Mouse (Mus musculus) ES-E14 (cell line): ENCODE results near the gene Gm36079. TPM values are rescaled to one million over a fixed set of nuclear protein-coding genes. Genes with fewer than 3 reads are reported as not detected.
"Not testable (repeated sequence)": the region's sequence is repeated elsewhere in the genome, so short reads cannot be mapped to it uniquely, and the experiment has no call there.

ENCODE experiments used
- DNase-seq: peaks from one replicate; pipeline ENCODE4 v3.0.0-alpha.2; 2013; ENCODE audit warnings: low read depth, low spot score
- H3K27ac ChIP-seq: 2 replicates; pipeline ENCODE4 v1.5.1; 2012; ENCODE audit warnings: low read depth, mild to moderate bottlenecking, low read length, moderate library complexity, mixed read lengths; ENCODE audit not compliant: poor library complexity, insufficient read depth, severe bottlenecking
- H3K36me3 ChIP-seq: 2 replicates; pipeline ENCODE4 v1.6.1; 2012; ENCODE audit warnings: mild to moderate bottlenecking, low read length, moderate library complexity, mixed read lengths; ENCODE audit not compliant: control insufficient read depth, poor library complexity, insufficient read depth, severe bottlenecking
- H3K4me1 ChIP-seq, 2 experiments: fragments of 150-350 bp in 1 of 2; sonication (generic) in 1 of 2; 2 replicates each; pipeline ENCODE4 v1.6.1; 2012; ENCODE audit warnings: low read length in 2 of 2, mild to moderate bottlenecking in 1 of 2, mixed read lengths in 1 of 2; ENCODE audit not compliant: control insufficient read depth in 2 of 2, insufficient read depth in 2 of 2, poor library complexity in 1 of 2
- H3K4me3 ChIP-seq, 2 experiments: fragments of 150-350 bp in 1 of 2; sonication (generic) in 1 of 2; 2 replicates each; pipeline ENCODE4 v1.5.1; 2012; ENCODE audit warnings: low read length in 2 of 2, low read depth in 1 of 2, mild to moderate bottlenecking in 1 of 2, mixed read lengths in 1 of 2; ENCODE audit not compliant: insufficient read depth in 1 of 2, poor library complexity in 1 of 2, severe bottlenecking in 1 of 2
- H3K9ac ChIP-seq: 2 replicates; pipeline ENCODE4 v1.6.1; 2012; ENCODE audit warnings: low read depth, mild to moderate bottlenecking, low read length, mixed read lengths; ENCODE audit not compliant: poor library complexity, insufficient read depth, severe bottlenecking
- H3K9me3 ChIP-seq: fragments of 150-350 bp; sonication (generic); 2 replicates; pipeline ENCODE4 v1.6.1; 2012; ENCODE audit warnings: low read depth, mild to moderate bottlenecking, low read length; ENCODE audit not compliant: control insufficient read depth, insufficient read depth
- in situ Hi-C, 2 experiments: fragments of 600-800 bp; cut with MboI; formaldehyde crosslinking; loops; one replicate each; pipeline ENCODE4 v1.15.1; 2025; ENCODE audit warnings: low sequenced_read_pairs in 2 of 2, inconsistent platforms in 1 of 2; ENCODE audit not compliant: unreplicated experiment in 2 of 2
- total RNA-seq: library from RNA; depleted of rRNA; stranded (reverse); fragments of 300-350 nt; gene quantifications from 2 replicates; pipeline ENCODE4 v1.2.3, GENCODE M21; 2012

Gene Gm36079
- total RNA-seq, 1 experiment = not detected

DNA sequence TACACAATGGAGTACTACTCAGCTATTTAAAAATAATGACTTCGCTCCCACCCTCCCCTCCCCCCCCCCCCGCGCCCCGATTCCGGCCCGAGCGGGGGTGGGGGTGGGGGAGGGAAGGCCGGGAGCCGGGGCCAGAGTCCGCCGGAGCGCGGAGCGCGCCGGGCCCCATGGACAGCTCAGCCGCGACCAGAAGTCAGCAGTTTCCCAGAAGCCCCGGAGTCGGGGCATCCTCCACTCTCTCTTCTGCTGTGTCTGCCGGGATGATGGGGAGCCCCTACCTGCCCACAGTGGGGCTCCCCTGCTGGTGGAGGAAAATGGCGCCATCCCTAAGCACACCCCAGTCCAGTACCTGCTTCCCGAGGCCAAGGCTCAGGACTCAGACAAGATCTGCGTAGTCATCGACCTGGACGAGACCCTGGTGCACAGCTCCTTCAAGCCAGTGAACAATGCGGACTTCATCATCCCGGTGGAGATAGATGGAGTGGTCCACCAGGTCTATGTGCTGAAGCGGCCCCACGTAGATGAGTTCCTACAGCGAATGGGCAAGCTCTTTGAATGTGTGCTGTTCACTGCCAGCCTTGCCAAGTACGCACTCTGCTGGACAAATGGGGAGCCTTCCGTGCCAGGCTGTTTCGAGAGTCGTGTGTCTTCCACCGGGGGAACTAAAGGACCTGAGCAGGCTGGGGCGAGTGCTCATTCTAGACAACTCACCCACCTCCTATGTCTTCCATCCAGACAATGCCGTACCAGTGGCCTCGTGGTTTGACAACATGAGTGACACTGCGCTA is 19.8 kb upstream of the Gm36079 start:
- in situ Hi-C loops, H3K27ac ChIP-seq, H3K9me3 ChIP-seq, H3K4me3 ChIP-seq, H3K4me1 ChIP-seq, DNase-seq, H3K36me3 ChIP-seq, H3K9ac ChIP-seq: not testable (repeated sequence)

DNA sequence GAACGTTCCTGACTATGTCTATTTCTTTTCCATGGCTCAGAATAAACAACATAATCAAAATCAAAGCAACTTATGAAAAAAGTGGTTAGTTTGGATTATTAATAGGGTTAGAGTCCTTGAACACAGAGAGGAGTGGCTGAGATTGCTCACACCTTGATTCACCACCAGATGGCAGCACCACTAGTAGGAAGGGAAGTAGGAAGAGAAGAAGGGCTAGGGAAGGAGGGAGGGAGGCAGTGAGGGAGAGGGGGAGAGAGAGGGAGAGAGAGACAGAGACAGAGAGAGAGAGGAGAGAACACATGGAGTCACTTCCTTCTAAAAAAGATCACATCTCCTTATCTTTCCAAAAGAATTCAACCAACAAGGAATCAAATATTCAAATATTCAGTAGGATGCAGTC is 14.3 kb upstream of the Gm36079 start:
- DNase-seq, H3K27ac ChIP-seq, H3K4me1 ChIP-seq, H3K4me3 ChIP-seq, H3K36me3 ChIP-seq, in situ Hi-C loops, H3K9ac ChIP-seq, H3K9me3 ChIP-seq: not testable (repeated sequence)

DNA sequence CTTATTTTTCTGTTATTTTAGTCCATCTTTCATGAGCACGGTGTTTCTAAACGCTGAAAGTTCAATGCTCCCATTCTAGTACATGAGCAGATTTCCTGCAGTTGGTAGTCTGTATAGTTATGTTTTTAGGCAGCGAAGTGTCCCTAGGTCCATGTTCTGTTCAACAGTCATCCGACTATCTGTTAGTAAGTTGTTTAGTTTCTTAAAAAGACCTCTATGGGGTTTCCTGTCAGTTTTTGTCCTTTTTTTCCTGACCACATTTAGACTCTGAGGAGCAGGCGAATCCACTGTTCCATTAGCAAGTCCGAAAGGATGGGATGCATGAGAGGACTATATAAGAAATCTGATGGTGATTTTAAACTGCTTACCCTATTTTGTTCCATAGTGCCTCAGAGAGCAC is 11.1 kb upstream of the Gm36079 start:
- DNase-seq, H3K9ac ChIP-seq, H3K4me3 ChIP-seq, H3K36me3 ChIP-seq, H3K9me3 ChIP-seq, in situ Hi-C loops, H3K27ac ChIP-seq, H3K4me1 ChIP-seq: not testable (repeated sequence)

DNA sequence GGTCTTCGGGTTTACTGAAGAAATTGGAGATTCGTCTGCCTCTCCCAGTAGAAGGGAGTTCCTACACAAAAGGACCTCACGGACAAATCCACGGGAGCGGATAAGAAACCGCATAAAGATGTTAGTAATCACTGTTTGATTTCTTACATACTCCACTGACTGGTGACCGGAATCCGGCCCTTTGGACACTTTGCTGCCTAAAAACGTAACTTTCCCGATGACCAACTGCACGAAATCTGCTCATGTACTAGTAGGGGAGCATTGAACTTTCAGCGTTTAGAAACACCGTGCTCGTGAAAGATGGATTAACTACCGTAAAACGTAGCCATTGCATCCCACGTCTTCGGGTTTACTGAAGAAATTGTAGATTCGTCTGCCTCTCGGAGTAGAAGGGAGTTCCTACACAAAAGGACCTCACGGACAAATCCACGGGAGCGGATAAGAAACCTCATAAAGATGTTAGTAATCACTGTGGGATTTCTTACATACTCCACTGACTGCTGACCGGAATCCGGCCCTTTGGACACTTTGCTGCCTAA is 9.8 kb upstream of the Gm36079 start:
- H3K4me3 ChIP-seq, H3K9ac ChIP-seq, H3K27ac ChIP-seq, H3K4me1 ChIP-seq, H3K36me3 ChIP-seq, in situ Hi-C loops, DNase-seq, H3K9me3 ChIP-seq: not testable (repeated sequence)

DNA sequence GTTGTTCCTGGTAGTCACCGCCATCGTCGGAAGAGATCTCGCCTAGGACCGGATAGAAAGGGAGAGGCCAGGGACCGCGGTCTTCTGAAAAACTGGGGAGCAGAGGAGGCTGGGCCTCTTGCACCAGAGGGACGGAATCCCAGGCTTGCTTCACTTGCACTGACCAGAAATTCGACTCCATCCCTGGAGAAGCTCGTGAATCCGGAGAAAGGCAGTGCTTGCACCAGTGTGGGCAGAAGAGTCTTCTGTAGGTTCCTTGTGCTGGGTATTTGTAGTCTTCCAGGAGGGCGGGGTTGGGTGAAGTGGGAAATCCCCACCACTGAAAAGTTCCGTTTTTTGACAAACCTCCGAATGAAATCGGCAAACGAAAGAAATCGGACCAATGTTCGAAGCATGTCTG is 8.3 kb upstream of the Gm36079 start:
- H3K4me3 ChIP-seq, in situ Hi-C loops, H3K4me1 ChIP-seq, DNase-seq, H3K27ac ChIP-seq, H3K9me3 ChIP-seq, H3K9ac ChIP-seq, H3K36me3 ChIP-seq: not testable (repeated sequence)

DNA sequence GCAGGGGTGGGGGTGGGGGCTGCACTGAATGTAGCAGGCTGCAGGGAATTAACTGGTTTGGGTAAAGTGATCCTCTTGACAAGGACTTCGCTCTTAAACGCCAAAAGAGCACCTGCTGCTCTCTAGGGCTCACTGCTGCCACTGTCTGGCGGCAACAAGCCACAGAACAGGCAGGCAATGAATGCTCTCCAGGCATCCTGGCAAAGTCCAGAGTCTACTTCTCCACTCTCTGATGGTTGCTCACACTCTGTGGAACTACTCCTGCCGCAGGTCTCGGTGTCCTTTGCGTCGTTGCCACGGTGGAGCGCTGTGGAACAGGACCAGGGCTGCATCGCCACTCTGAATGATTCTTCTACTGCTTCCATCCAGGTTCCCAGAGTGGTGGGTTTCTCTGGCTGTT is 7.8 kb upstream of the Gm36079 start:
- H3K9ac ChIP-seq, in situ Hi-C loops, H3K36me3 ChIP-seq, H3K9me3 ChIP-seq, H3K27ac ChIP-seq, H3K4me1 ChIP-seq, H3K4me3 ChIP-seq, DNase-seq: not testable (repeated sequence)

DNA sequence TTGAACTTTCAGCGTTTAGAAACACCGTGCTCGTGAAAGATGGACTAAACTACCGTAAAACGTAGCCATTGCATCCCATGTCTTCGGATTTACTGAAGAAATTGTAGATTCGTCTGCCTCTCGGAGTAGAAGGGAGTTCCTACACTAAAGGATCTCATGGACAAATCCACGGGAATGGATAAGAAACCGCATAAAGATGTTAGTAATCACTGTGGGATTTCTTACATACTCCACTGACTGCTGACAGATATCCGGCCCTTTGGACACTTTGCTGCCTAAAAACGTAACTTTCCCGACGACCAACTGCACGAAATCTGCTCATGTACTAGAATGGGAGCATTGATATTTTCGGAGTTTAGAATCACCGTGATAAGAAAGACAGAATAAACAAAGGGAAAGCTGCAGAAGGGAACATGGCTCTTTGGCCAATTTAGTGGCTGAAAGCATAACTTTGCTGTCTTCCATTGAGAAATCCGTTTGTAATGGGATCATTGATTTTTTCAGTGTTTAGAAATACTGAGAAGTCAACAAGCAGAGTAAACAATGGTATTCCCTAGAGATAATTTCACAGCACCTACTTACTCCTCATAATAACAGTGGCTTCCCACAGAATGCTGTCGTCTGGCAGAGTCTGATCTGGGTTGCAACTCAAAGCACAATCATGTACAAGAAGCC is 6.8 kb upstream of the Gm36079 start:
- H3K27ac ChIP-seq, DNase-seq, H3K36me3 ChIP-seq, H3K9ac ChIP-seq, H3K4me3 ChIP-seq, H3K9me3 ChIP-seq, in situ Hi-C loops, H3K4me1 ChIP-seq: not testable (repeated sequence)

DNA sequence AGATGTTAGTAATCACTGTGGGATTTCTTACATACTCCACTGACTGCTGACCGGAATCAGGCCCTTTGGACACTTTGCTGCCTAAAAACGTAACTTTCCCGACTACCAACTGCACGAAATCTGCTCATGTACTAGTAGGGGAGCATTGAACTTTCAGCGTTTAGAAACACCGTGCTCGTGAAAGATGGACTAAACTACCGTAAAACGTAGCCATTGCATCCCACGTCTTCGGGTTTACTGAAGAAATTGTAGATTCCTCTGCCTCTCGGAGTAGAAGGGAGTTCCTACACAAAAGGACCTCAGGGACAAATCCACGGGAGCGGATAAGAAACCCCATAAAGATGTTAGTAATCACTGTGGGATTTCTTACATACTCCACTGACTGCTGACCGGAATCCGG is 4.9 kb upstream of the Gm36079 start:
- H3K4me3 ChIP-seq, H3K9me3 ChIP-seq, H3K27ac ChIP-seq, DNase-seq, H3K9ac ChIP-seq, H3K4me1 ChIP-seq, in situ Hi-C loops, H3K36me3 ChIP-seq: not testable (repeated sequence)
